Mouse (Mus musculus) limb, embryonic 14.5 days (tissue): ENCODE measurements at regions not wholly inside any gene's neighbourhood (a gene's known extent, or its start where the extent isn't known, plus 50 kb on each side); places are given as distances from the start of the nearest gene placed in this dataset.

Experiments
- ATAC-seq: fragments of 200-750 bp; cut with Nextera tagmentation; 2 replicates; pipeline ENCODE4 v1.8.0; 2017; ENCODE audit warnings: low read depth, moderate number of reproducible peaks, moderate TSS enrichment; ENCODE audit not compliant: low FRiP score
- DNase-seq: peaks from one replicate; pipeline ENCODE4 v3.0.0-alpha.2; 2015; ENCODE audit warnings: low spot score
- H3K27ac ChIP-seq: fragments of 300-500 bp; sonication (generic); replicated peaks from 2 replicates; pipeline ENCODE4 v1.5.1; 2014; ENCODE audit warnings: low read depth, mild to moderate bottlenecking, low read length, moderate library complexity, mixed read lengths
- H3K27me3 ChIP-seq: fragments of 300-500 bp; sonication (generic); 2 replicates; pipeline ENCODE4 v1.6.1; 2014; ENCODE audit warnings: low read length, mixed read lengths; ENCODE audit not compliant: control insufficient read depth, insufficient read depth
- H3K36me3 ChIP-seq: fragments of 300-500 bp; sonication (generic); 2 replicates; pipeline ENCODE4 v1.6.1; 2014; ENCODE audit warnings: mild to moderate bottlenecking, low read length, moderate library complexity, mixed read lengths; ENCODE audit not compliant: control insufficient read depth, insufficient read depth
- H3K4me1 ChIP-seq: fragments of 300-500 bp; sonication (generic); 2 replicates; pipeline ENCODE4 v1.6.1; 2014; ENCODE audit warnings: antibody characterized with exemption, low read length, mixed read lengths; ENCODE audit not compliant: control insufficient read depth, insufficient read depth
- H3K4me2 ChIP-seq: fragments of 300-500 bp; sonication (generic); replicated peaks from 2 replicates; pipeline ENCODE4 v1.6.1; 2014; ENCODE audit warnings: low read depth, mild to moderate bottlenecking, low read length, moderate library complexity; ENCODE audit not compliant: severe bottlenecking
- H3K4me3 ChIP-seq: fragments of 300-500 bp; sonication (generic); replicated peaks from 2 replicates; pipeline ENCODE4 v1.5.1; 2014; ENCODE audit warnings: low read length
- H3K9ac ChIP-seq: fragments of 300-500 bp; sonication (generic); 2 replicates; pipeline ENCODE4 v1.6.1; 2014; ENCODE audit warnings: mild to moderate bottlenecking, low read depth, low read length, moderate library complexity; ENCODE audit not compliant: severe bottlenecking
- H3K9me3 ChIP-seq: fragments of 300-500 bp; sonication (generic); 2 replicates; pipeline ENCODE4 v1.6.1; 2016; ENCODE audit warnings: low read length; ENCODE audit not compliant: control insufficient read depth
- POLR2A ChIP-seq: fragments of 200-500 bp; IDR thresholded peaks from 2 replicates; pipeline ENCODE4 v1.8.0; 2012; ENCODE audit warnings: inconsistent platforms, mild to moderate bottlenecking, moderate library complexity, borderline replicate concordance; ENCODE audit not compliant: insufficient read depth, insufficient read length; ENCODE audit errors: extremely low read depth
- WGBS: fragments of 180-500 bp; shearing (Covaris S2); extraction: QIAGEN DNeasy Blood & Tissue Kit; methylation state at CpG from one replicate; pipeline ENCODE4 v1.1.7; 2014; 5-methylcytosine and 5-hydroxymethylcytosine counted together

- H3K27me3 ChIP-seq, result no peaks in the 10 kb centered on the region
- H3K9me3 ChIP-seq, result no peaks in the 10 kb centered on the region
- ATAC-seq (no peak), DNase-seq (no peak)
- H3K4me1 ChIP-seq, result no peaks in the 10 kb centered on the region
- no peak overlapping the region for H3K27ac ChIP-seq
- no peak overlapping the region for H3K4me3 ChIP-seq
- TF ChIP-seq POLR2A, result no peak
- WGBS, result 20% methylated on average over 3 of the region's 3 CpGs
- no peak overlapping the region for H3K9ac ChIP-seq
- no peaks in the 10 kb centered on the region for H3K36me3 ChIP-seq
- H3K4me2 ChIP-seq, result no peak overlapping the region
These were observed 715.5 kb downstream of the Fam181b start for GRCm38 (mm10) chr7:93795210-93795609.

- Histone ChIP-seq H3K9me3 (no peaks in the 10 kb centered on the region), H3K4me2 (no peak overlapping the region), H3K27ac (no peak overlapping the region), H3K4me1 (no peaks in the 10 kb centered on the region), H3K9ac (no peak overlapping the region), H3K36me3 (no peaks in the 10 kb centered on the region), H3K27me3 (no peaks in the 10 kb centered on the region), H3K4me3 (no peak overlapping the region)
- no peak for TF ChIP-seq POLR2A
- no peak for ATAC-seq
- no peak for DNase-seq
- 87% methylated on average over 3 of the region's 3 CpGs for WGBS
These were observed 756.0 kb downstream of the Fam181b start for GRCm38 (mm10) chr7:93835697-93836096.

- Histone ChIP-seq H3K4me2 (no peak overlapping the region), H3K27ac (no peak overlapping the region), H3K36me3 (no peaks in the 10 kb centered on the region), H3K4me1 (no peaks in the 10 kb centered on the region), H3K9ac (no peak overlapping the region), H3K27me3 (no peaks in the 10 kb centered on the region), H3K4me3 (no peak overlapping the region), H3K9me3 (no peaks in the 10 kb centered on the region)
- ATAC-seq (no peak), DNase-seq (no peak)
- 84% methylated on average over 2 of the region's 2 CpGs for whole genome bisulfite sequencing
- TF ChIP-seq POLR2A, result no peak
These were observed 756.5 kb downstream of the Fam181b start for GRCm38 (mm10) chr7:93836169-93836568.

- Histone ChIP-seq H3K9ac (no peak overlapping the region), H3K9me3 (no peaks in the 10 kb centered on the region), H3K27ac (no peak overlapping the region), H3K4me2 (no peak overlapping the region), H3K27me3 (no peaks in the 10 kb centered on the region), H3K36me3 (no peaks in the 10 kb centered on the region), H3K4me1 (no peaks in the 10 kb centered on the region), H3K4me3 (no peak overlapping the region)
- TF ChIP-seq POLR2A, result no peak
- 68% methylated on average over 6 of the region's 6 CpGs for WGBS
- ATAC-seq, result no peak
- no peak for DNase-seq
These were observed 775.4 kb downstream of the Fam181b start for GRCm38 (mm10) chr7:93855025-93855424.

- no peak overlapping the region for H3K9ac ChIP-seq
- H3K27me3 ChIP-seq, result no peaks in the 10 kb centered on the region
- no peak overlapping the region for H3K4me3 ChIP-seq
- 86% methylated on average over 1 of the region's 1 CpGs for WGBS
- H3K27ac ChIP-seq, result no peak overlapping the region
- no peak for TF ChIP-seq POLR2A
- H3K9me3 ChIP-seq, result no peaks in the 10 kb centered on the region
- no peak overlapping the region for H3K4me2 ChIP-seq
- no peaks in the 10 kb centered on the region for H3K36me3 ChIP-seq
- DNase-seq, result no peak
- H3K4me1 ChIP-seq, result no peaks in the 10 kb centered on the region
- ATAC-seq, result no peak
These were observed 814.0 kb downstream of the Fam181b start for GRCm38 (mm10) chr7:93893701-93894100.

GRCm38 (mm10) chr7:93896921-93897320 is 817.3 kb downstream of the Fam181b start:
- Histone ChIP-seq H3K4me1 (no peaks in the 10 kb centered on the region), H3K9me3 (no peaks in the 10 kb centered on the region), H3K36me3 (no peaks in the 10 kb centered on the region), H3K4me3 (no peak overlapping the region), H3K27ac (no peak overlapping the region), H3K9ac (no peak overlapping the region), H3K27me3 (no peaks in the 10 kb centered on the region), H3K4me2 (no peak overlapping the region)
- no peak for DNase-seq
- no peak for TF ChIP-seq POLR2A
- ATAC-seq, result no peak
